Mouse (Mus musculus) right cerebral cortex, postnatal 14 days (tissue): Measurements from ENCODE around the gene Med12l.

Source experiments
- DNase-seq: peaks from one replicate; pipeline ENCODE4 v3.0.0; 2022

Gene Med12l

DNA sequence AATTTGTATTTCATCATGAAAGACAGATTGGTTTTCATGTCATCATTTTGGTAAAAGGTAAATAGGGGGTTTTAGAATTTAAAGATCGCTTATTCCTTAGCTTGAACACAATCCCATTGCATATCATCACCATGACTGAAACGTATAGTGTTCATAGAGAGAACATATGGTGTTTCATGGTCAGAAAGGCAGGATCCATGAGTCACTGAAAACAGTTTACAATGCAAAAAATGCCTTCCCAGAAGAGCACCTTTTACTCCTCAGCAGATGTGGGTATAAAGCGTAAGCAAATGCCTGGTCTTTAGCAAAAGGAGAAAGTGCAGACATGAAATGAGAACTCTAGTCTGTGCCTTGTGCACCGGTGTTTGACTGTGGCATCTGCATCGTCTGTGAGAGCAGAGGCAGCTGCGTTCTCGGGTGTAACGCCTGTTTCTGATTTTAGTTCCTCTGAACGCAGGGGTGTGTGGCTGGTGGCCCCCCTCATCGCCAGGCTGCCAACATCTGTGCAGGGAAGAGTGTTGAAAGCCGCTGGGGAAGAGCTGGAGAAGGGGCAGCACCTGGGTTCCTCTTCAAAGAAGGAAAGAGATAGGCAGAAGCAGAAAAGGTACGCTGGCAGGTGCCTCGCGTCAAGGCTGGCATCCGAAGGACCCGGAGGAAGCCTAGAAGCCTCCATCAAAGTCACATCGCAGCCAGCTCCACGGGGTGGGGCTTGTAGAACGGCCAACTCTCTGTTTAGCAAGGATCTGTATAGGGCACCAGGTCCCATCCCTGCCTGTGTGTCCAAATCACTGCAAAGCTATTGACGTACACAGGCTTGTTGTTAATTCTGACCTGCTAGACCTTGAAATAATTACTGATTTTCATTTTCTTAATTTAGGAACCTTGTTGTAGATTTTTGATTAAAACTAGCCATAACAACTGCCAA is 252.4 kb downstream of the Med12l start:
- peak; percentile 9 for DNase-seq

DNA sequence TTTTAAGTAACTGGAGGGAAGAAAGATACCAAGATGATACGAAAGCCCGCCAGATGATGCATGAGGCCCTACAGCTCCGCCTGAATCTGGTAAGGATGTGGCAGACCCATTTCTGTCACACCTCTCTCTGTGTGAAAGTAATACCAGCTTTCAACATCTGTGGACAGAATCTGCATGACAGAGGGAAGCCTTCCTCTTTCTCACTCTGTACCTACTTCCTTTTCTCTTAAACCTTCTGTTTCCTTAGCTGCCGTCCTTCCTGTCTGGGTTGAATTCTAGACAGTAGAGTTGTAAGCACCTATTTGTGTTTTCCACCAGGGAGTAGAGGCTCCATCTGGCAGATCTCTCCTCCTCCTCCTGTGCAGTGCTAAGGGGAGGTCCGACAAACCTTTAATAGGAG is 255.1 kb downstream of the Med12l start:
- no peak for DNase-seq

DNA sequence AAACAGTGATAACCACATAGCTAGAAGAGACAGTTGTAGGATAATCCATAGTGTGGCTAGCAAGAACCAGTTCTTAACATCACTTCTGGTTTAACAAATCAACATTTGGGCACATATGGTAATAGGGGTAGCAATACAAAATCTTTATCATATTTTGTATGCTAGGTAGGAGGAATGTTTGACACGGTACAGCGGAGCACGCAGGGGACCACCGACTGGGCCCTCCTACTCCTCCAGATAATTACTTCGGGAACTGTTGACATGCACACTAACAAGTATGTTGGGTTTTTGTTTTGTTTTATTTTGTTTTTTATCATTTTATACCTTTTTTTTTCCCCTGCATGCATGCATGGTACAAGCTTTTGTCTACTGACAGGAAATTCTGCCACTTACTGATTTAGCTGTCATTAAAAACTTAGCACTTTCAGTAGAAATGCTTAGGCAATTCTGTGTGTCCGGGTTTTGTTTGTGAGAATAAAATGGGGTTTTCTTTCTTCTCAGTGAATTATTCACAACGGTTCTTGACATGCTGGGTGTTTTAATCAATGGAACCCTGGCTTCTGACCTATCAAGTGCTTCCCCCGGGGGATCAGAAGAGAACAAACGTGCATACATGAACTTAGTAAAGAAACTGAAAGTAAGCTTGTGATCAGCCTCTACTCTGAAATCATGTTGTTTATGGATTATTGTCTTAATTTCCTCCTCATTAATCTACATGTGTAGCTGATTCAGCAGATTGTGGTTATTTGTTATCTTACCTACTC is 256.3 kb downstream of the Med12l start:
- no peak for DNase-seq

DNA sequence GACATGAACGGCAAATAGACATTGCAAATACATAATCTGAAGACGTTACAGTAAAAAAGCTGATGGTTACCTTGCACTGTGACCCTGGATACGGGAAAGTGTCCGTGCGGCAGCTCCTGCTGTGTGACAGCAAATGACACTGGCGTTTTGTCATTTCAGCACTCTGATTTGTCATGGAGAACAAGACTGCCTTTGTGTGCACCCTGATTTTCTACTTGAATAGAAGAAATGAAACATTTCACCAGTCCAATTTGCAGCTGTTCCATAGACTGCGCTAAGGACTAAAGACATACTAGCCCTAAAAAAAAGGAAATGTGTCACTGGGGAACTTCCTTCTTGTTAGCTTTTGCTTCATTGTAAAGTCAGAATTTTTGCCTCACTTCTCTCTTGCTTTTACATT is 257.1 kb downstream of the Med12l start, which contains the start of gene P2ry12:
TSS of gene P2ry12 (minus strand) at position 168 of the 400 bp plus-strand sequence.
- DNase-seq, result no peak

DNA sequence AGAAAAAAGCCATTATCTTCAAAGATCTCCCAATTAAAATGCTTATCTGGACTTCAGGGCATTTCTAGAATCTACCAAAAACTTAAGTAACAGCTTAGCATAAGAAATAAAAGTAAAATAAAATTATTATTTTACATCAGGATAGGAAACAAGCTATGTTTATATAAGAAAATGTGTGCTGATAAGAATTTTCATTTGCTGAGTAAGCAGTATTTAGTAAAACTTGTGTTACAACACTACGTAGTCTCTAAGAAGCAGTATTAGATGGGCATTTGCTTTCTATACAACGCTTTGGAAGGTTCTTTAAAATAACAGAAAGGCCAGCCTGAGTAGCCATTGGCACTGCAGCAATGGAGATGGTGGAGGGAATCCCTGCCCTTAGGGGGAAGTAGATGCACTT is 257.8 kb downstream of the Med12l start:
- DNase-seq, result no peak

DNA sequence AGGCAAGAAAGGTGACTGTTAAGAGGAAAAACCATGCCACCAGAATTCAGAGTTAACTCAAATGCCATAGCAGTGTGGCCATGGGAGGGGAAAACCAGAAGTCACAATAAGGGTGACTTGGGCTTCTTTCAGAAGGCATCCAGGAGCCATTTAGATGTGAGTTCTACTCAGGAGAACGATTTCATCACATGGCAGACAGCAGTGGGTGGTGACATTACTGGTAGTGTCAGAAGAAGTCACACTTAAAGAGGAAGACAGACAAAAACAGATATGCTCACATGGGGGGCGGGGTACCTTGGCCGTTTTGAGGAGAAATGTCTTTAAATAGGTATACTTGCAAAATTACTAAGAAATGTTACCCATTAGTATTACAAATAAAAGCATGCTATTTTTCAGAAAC is 258.4 kb downstream of the Med12l start:
- no peak for DNase-seq

DNA sequence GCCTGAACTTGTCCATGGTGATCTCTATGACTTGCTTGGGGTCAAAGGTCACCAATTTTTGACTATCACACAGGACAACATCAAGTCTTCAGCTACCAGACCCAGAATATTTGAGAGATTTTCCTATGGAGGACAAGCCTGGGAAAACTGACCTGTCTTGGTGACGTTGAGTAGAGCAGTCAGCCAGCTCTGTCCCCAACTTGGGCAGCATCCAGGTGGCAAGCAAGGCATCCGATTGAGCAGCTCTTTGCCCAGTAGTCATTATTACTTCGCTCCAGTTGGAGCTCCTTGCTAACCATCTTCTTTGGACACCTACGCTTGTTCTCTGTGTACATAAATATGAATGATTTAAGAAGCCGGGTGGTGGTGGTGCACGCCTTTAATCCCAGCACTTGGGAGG is 265.2 kb downstream of the Med12l start:
- no peak for DNase-seq

DNA sequence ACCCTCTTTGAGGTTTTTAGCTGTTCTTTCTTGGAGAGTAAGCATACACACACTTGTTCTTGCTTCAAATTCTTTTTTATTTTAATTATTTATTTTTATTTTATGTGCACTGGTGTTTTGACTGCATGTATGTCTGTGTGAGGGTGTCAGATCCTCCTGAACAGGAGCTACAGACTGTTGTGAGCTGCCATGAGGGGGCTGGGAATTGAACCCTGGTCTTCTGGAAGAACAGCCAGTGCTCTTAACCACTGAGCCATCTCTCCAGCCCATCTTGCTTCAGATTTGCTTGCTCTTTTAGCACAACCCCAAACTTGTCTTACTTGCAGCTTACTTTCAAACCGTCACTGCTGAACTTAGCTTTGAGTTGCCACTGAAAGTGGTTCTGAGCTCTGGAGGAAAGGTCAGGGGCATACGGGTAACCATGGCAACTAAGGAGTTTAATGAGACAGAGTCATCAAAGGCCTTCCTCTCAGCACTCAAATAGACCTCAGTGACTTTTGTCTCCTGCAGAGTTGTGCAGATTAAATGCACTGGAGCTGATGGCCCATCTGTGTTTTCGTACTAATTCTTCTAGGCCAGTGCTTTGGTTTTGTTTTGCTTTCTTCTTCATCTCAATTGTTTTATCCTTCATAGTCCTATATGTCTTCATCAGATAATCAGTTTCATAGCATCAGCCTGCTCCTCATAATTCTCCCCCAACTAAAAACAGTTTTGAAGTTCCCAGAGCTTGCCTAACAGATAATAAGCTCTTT is 272.1 kb downstream of the Med12l start:
- no peak for DNase-seq

DNA sequence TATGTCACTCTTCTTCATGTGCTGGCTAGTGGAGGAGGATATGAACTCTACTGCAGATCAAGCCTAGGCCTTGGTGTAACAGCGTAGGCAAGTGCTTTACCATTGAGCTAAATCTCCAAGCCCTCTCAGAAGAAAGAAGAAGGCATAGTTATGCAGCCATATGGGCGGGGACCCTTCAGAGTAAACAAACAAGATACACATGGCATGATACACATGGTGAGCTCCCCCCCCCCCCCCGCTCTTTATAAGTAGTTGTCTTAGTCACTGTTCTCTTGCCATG is 272.6 kb downstream of the Med12l start:
- no peak for DNase-seq

DNA sequence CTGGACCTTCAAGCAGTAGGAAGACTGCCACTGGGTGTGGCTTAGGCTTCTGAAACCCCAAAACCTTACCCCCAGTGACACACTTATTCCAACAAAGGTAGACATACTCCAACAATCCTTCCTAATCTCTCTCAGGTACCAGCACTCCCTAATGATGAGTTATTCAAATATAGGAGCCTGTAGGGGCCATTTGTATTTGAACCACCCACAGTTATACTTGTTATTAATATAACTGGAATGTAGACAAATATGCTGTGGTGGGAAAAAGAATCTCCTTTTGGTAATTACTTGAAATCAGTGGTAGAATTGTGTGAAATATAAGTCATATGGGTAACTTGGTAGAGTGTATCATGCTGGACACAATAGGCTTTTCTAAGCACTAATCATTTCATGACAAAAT is 273.0 kb downstream of the Med12l start:
- DNase-seq, result no peak

DNA sequence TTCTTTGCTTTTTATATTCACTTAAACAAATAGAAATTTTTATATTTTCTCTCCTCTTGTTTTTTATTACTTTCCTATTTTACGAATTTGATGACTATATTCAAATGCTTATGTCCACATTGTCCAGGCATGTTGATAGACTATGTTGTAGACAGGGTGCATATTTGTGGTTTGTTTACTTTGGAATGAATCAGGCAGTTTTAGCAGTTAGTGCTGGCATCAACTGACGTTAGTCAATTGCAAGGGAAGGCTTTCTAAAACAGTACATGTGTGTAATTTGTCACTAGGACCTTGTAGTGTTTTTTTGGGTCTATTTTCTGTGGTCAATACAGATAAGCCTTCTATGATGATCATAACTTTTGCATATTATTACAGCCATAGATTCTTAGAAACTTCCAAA is 284.9 kb downstream of the Med12l start:
- no peak for DNase-seq

DNA sequence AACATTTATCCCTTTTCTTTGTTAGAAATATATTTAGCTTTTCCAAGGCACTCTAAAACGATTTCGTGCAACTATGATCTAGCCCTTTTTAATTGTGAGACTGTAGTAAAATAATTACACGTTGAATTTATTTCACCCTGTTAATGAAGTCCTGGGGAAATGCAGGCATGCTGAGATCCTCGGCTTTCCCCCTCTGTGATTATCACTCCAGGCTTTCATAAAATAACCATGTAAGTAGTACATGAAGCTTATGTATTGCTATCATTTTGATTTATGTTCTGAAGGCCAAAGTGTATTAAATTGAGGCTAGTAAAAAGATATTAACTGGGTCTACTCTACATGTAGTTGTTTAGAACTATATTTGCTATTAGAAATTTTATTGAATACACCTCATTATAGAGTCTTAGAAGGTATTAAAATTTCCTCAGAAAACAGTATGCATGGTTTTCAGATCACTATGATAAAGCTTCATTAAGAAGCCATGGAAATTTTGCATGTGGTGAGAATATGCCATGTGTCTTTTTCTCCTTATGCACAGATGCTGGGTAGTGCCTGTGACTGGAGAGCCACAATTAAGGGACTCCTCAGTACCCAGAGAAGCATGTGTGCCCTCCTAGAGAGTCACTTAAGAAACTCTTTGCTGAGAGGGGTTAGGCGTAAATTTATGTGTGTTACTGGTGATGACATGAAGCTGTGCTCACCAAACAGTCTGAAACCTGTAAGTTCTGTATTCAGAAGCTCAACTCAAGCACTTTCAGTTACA is 288.0 kb downstream of the Med12l start:
- no peak for DNase-seq

DNA sequence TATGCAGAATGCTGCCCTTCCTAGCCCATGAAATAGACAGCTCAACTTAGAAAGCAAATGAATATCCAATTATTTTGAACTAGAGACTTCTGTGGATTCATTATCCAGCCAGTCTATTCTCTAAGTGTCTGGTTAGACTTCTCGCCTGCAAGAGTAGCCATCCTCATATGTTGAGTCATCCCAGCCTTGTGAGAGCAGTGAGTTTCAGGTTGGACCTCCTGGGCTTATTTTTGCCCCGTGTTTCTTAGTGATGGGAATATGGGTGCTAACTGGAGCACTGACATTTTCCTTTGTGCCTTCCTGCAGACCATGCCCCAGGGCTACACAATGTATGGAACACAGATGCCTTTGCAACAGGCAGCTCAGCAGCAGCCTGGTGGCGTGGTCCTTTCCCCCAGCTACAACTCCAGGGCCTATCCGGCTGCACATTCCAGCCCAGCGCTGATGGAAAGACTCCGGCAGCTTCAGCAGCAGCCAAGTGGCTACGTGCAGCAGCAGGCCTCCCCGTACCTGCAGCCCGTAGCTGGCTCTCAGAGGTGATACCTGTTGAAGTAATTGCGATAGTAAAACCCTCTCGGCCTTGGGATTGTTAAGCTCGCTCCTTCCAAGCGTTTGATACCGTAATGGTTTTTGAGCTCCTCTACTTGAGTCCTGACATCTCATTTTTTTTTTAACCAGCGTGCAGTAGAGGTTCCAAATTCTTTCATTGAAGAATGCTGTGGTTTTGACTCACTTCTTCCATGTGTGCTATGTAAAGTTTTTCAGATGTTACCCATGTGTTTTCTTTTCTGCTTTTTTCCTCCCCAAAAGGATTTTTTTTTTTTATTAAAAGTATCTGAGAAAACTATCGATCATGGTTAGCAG is 290.3 kb downstream of the Med12l start:
- no peak for DNase-seq

DNA sequence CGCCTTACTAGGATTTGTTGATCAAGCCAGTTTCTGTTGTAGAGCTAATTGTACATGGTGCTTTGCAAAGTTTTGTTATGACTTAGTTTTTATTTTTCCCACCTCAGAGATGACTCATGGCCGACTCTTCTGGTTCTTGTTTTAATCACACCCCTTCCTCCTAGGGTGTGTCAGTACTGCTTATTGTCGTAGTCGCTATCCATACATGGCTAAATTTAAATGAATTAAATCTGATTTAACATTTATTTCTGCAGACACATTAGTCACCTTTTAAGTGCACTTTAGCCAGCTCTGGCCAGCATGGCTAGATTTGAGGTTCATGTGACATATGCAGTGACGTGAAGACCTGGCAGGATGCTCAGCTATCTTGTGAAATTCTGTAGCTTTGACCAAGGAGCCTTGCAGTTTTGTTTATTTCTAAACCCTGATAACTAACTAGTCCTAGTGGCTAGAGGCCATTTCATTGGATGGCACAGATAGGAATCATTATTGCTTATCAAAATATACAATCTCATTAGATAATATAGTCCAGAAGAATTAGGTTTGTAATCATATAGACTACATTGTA is 291.0 kb downstream of the Med12l start:
- no peak for DNase-seq

DNA sequence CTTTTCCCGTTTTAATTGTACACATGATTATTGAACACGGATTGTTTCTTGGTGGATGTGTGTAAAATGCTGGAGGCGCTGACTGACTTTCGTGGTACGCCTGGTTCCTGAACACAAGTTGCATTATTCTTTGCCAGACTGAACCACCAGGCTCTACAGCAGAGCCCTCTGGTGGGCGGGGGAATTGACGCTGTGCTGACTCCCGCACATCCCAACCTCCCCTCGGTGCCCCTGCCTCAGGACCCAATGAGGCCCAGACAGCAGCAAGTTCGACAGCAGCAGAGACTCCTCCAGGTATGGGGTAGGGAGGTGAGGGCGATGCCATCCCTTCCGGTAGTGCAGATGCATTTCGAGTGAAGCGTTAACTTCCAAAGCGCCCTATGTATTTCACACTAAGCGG is 292.0 kb downstream of the Med12l start:
- no peak for DNase-seq

DNA sequence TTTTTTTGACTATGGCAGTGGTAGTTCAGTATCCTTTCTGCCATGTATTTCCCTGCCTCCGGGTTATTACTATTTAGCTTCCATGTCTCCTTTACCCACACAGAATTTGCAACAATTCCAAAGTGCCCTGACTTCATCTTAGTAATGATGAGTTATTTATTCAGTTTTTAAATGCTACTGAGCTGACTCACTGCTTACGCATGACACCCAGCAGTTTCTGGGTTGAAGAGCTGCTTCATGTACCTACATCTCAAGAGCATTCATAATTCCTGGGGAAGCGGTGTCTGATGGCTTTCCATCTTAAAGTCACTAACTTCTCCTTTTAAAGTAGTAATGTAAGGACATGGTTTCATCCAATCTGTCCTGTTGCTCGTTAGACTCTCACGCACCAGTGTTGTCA is 299.3 kb downstream of the Med12l start:
- DNase-seq, result no peak

DNA sequence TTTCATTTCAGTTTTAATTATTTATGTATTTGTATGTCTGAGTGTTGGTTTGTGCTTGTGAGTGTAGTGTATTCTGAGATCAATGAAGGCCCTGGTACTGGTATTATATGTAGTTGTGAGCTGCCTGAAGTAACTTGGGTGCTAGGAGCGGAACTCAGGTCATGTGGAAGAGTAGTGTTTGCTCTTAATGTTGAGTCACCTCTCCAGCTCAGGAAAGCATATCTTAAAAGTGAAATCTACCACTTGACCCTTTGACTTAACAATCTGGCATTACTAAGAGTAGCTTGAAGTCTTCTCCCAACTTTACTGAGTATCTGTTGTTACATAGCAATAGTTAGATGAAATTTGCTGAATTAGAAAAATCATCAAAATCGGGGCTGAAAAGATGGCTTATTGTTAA is 299.9 kb downstream of the Med12l start:
- no peak for DNase-seq

DNA sequence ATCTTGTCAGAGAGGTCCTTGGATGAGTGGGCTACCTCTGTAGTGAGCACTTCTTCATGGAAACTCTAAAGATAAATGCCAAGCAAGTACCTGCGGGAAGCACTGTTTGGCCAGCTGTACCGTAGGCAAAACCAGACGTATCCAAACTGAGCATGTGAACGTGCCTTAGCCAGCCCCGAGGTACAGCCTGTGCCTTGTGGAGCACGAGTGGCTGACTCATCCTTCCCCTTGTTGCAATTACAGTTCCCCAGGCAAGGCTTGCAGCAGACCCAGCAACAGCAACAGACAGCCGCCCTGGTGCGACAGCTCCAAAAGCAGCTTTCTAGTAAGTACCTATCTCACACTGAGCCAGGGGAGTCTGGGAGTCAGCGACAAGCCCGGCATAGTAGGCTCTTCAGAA is 307.0 kb downstream of the Med12l start:
- no peak for DNase-seq

DNA sequence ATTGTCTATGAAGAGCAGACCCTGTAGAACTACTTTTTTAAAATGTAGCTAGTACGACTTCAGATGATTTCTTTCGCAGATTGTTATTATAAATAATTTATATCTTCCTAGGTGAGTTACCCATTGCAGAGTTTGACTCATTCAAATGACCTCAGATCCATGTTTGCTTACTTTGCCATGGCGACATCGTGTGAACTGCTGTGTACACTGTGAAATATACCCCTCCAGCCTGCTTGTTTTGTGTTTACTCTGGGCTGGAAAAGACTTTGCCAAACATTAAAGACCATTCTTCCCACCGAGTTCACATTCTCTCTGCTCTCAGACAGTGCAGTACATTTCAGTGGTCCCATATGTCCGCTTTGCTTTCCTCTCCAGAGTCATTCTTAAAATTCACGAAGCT is 310.5 kb downstream of the Med12l start:
- DNase-seq, result no peak

DNA sequence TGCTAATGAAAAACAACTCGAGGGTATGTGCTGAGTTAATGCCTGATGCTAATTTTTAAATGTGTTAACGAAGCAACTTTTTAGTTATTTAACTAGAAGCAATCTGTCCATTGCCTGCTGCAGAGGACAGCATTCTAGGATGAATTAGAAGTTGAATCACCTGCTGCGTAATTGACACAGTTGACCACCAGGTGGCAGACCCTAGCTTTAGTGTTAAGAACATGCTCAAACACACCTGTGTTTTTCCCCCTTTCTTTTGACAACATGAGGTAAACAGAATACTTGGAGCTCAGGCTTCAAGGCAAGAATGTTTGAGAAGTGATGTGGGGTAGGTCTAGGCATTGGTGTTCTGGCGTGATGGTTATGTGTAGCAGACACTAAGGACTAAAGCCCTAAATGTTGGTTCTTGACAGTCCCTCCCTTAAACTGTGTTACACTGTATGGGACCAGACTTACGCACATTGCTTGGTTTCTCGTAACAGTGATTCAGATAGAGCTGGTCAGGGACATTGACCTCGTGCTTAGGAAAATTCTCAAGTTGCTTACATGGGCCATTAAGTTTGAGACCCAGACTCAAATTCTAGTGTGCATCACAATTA is 315.8 kb downstream of the Med12l start:
- peak; percentile 70 for DNase-seq

DNA sequence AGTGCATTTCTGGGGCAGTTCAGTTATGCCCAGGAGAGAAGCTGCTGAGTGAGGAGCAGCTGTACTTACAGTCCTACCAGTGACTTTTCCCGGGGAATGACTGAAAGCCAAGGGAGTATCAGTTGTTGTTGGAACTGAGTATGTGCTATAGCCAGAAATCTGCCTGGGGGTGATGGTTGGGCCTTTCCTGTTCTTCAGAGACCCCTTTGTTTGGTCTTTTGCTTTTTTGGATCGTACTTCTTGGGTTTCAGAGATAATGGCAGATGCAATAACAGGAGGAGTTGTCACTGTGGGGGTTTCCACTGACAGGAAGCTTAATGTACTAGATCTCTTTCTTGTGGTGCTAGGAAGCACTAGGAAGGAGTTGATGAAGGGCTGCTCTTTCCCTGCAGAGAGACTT is 322.9 kb downstream of the Med12l start:
- no peak for DNase-seq
